Mouse (Mus musculus) ES-Bruce4 (cell line): ENCODE measurements around the gene Slc4a2.

Source experiments
- CTCF ChIP-seq: IDR thresholded peaks from one replicate; pipeline ENCODE4 v1.8.1; 2011; ENCODE audit warnings: low read depth, low read length
- EP300 ChIP-seq: IDR thresholded peaks from 2 replicates; pipeline ENCODE4 v1.6.1; 2011; ENCODE audit warnings: low read depth, low read length; ENCODE audit not compliant: insufficient read depth

GRCm38 (mm10) chr5:24474723-24475261 lies 51.2 kb downstream of the Slc4a2 start:
- TF ChIP-seq EP300: no peak
- no peak for TF ChIP-seq CTCF
